Mouse (Mus musculus) mouse embryonic stem cell (cell line): ENCODE data around the gene Celf2.

Source experiments
- in situ Hi-C, 2 experiments: fragments of 300-500 bp; cut with MboI; formaldehyde crosslinking; loops; 1 replicate in 1 of 2; 3 replicates in 1 of 2; pipeline ENCODE4 v1.14.3; 2019 to 2020; ENCODE audit warnings: low sequenced_read_pairs in 2 of 2, low pct_unique_long_range_greater_than_20kb in 1 of 2, mixed read lengths in 1 of 2; ENCODE audit not compliant: unreplicated experiment in 1 of 2

Gene Celf2

DNA sequence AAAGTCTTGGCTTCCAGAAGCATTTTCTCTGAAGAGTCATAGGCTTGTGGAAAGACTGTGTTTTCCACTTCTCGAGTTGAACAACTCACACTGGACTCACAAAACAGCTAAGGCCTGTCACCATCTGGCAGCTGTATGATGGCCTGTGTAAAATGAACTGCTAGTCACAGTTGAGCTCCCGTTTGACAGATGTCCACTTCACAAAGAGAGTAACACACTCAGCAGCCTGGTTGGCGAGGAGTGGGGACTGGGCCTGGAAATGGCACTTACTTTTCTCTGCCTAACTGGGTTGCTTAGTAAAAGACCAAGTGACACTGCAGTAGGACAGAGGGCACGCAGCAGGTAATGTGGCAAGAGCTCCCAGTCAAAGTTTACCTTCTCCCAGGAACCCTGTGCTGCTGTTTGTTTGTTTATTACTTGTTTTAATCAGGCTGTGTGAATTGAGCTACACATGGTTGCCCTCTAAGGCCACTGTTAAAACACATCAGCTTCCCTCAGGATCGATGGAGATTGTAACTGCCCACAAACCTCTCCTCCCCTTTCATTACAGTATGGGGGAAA is 801.3 kb downstream of the Celf2 start:
- in situ Hi-C loops, result no loop called here

DNA sequence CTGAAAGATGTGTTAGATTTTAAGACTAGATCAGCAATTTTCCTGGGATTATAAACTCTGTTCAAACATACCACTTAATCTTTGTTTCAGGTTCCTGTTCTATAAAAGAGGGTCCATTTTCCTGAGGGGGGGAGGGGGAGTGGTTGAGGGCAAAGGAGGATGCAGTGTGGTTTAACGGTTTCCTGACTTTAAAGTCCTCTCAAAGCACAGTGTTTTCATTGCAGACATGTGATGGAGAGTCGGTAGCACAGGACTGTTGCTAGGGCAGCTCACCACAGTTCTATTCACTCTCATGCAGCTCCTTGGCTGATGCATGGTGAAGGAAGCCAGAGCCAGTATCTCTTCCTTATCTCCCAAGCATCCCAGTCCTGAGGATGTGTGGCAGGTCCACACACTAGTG is 802.1 kb downstream of the Celf2 start:
- in situ Hi-C loops, result no loop called here

DNA sequence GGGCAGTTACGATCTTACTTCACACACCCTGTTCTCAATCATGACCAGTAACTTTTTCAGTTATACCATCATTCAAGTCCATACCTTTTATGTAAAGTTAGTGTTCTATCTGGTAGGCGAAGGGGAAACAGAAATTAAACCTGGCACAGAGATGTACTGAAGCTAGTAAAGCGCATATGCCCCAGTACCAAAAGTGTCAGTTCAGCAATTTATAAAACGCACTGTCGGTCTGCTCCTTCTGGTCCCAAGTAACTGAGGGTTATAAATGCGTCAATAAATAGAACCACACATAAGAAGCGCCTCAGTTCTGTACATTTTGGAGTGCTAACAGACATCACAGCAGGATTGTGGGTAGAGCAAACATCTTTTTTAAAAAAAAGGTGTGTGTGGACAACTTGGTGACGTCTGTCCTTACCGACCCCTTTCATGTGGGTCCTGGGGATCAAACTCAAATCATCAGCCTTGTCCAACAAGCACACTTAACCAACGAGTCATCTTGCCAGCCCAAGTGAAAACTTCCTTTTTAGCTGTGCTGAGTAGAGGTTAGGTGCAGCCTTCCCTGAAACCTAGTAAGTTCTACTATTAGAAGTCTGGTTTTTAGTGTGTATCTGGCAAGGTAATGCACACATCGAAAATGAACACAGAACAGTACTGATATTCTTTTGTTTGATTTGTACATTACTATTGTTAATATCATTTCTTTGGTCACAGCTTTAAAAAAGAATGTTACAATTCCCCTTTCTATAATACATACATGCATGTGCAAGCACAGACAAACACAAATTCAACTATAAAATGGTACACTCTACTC is 803.2 kb downstream of the Celf2 start:
- in situ Hi-C loops, result no loop called here

DNA sequence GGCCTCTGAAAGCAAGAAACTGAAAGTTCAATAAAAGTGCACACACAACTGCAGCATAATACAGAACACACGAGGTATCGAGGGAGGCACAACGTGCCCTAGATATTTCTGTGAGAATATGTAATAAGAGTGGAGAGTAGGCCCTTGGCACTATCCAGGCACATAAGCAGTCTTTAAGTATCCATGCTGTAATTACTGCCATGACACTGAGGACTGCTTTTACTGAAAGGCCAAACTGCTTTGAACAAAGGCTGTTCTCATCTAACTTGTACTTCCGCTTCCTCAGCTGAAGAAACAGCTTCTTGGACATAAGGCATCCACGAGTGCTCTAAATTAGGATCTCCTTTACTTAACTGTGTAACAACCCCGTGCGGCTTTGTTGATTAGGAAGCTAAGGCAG is 803.9 kb downstream of the Celf2 start:
- in situ Hi-C loops, result no loop called here

DNA sequence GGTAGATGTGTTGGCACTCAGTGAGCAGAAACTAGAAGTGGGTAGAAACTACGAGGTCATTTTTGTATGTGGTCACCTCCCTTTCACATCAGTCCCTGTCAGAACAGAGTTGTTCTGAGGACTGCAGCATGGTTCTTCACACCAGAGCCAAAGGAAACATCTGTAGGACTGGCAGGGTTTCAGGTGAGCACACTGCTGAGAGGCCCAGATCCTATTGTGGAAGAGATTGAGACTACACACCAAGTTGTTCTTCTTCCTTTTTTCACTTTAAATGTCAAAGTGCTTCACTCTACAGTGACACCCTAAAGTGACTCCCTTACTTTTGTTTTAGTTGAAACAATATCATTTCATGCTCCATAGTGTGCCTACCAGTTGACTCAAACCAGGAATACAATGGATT is 804.6 kb downstream of the Celf2 start:
- in situ Hi-C loops, result no loop called here

DNA sequence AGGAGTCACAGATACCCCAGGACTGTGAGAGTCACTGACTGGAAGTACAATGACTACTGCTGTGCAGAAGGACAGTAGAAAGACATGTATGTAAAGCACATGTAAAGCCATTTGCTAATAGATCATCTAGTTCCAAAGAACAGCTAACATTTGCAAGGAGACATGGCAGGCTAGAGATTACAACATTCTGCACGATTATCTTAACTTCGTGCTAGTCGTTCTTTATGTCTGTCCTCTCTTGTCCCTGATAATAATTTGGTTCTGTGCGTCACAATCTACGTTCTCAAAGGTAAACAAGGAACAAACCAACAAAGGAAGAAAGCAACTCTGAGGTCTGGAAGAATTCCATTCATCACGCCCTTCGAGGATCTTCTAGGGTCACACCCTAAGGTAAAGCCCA is 805.0 kb downstream of the Celf2 start:
- in situ Hi-C loops, result no loop called here

DNA sequence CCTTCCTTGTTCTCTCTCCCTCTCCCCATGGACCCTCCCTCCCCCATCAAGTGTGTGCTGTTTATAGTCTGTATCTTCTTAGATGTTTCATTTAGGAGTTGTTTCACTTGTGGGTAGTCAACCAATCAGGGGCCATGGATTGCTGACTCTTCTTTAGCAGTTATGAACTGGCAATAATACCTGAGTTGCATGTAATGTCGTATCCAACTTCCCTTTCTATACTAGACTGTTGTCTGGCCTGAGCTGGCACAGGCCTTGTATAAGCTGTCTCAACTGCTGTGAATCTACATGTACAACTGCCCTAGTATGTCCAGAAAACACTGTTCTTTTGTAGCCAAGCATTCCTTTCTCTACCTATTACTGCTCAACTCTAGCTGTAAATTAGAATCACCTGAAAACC is 813.0 kb downstream of the Celf2 start:
- in situ Hi-C loops, result no loop called here

DNA sequence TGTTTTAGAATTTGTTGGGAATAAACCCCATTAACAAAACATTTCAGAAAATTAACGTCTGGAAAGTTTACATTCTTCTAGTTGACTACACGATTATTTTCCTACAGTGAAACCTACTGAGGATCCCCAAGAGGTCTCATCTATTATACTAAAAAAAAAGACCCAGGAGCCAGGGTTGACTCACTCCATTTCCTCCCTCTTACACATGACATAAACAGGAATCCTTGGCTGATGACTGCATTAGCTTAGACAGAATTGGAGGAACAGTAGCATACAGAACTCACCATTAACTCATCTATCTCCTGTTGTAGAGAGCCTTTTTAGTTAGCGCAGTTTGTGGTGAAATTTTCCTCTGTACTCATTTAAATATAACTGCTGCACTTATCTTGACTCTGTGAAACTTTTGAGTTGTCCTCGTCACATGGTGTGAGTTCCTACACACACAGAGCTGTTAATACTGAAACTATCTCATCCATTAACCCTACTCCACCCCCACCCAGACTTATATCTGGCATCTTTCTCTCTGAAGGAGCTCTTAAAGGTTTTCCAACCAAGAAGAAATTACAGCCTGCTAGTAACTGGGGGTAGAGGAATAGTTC is 813.9 kb downstream of the Celf2 start:
- in situ Hi-C loops, result no loop called here

DNA sequence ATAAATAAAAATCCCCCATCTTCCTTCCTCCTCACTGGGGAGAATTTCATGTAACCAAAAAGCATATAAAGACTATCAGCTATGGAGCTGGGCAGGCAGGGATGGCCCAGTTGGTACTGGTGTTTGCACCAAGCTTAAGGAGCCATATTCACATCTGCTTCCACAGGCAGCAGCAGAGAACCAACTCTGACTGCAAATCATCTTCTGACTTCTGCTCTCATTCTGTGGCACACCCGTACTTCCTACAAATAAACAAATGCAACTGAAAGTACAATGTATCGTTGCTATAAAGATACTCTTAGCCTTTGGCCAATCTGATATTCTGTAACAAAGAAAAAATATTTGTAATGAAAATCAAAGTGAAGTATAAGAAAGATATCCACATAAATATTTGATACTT is 819.7 kb downstream of the Celf2 start:
- in situ Hi-C loops, result no loop called here

DNA sequence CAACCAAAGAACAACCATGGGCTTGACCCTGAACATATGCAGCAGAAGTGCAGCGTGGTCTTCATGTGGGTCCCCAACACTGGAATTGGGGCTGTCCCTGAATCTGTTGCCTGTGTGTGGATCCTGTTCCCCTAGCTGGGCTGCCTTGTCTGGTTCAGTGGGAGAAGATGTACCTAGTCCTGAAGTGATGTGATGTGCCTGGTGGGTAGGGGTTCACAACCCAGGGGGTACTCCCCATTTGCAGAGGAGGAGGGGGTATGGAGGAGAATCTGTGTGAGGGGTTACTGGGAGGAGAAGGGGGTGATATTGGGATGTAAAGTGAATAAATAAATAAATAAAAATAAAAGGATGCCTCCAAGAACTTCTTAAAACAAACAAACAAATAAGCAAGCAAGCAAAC is 831.1 kb downstream of the Celf2 start:
- in situ Hi-C loops, result no loop called here

DNA sequence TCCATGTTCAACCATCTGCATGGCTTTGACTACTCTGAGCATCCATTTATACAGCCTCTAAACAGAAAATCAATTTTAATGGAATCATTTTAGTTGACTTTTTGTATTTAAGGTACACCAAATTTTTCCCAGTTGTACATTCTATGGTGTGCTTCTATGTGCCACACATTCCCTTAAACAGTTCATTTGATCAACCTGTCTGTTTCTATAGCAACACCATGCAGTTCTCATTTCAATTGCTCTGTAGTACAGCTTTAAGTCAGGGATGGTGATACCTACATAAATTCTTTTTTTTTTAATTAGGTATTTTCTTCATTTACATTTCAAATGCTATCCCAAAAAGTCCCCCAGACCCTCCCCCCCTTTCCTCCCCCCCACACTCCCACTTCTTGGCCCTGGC is 831.9 kb downstream of the Celf2 start:
- in situ Hi-C loops, result no loop called here

DNA sequence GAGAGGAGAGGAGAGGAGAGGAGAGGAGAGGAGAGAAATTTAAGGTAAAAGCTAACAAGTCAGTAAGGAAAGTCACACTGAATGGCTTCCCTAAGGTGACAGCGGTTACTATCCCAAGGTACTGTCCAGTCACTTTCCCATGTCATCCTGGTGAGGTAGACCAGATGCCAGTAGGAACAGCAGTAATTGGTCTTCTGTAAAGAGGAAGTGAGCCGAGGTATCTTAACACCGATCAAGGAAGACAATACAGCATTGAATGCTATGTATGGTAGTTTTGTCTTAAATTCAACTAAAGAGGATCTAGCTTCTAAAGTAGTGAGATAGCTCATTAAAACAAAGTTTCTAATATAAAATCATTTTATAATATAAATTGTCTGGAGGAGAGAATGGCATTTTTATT is 835.0 kb downstream of the Celf2 start:
- in situ Hi-C loops, result no loop called here

DNA sequence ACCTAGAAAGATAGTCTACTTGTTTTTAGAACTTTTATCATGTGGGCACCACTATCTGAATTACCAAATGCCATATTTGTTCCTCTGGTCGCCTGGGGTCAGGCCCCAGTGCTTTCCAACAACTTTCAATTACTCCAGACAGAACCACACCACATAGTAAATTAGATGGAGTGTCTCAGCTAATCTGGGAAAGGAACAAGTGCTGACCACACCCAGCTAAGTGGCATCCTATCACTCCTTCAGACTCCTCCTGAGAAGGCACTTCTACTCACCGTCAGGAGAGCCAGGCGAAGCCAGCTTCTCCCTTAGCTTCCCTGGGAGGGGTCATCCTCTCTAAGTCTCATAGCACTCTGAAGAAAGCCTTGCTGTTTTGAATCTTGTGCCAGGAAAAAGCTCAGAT is 835.9 kb downstream of the Celf2 start:
- in situ Hi-C loops, result no loop called here

DNA sequence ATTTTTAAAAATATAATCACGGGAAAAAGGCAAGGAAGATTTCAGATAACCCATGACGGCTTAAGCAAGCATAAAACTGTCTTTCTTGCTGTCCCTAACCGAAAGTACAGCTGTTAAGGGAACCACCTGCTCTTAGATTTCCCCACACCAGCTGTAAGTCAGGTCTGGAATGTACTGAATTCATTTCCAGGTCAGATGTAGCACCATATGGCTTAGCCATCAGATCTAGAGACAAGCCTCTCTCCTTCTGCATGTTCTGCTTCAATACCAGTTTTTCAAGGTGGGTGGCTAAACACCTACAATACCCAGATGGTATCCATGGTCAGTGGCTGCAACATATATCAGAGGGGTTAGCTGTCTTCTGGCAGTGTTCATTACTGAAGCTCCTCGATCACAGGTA is 841.8 kb downstream of the Celf2 start:
- in situ Hi-C loops, result no loop called here

DNA sequence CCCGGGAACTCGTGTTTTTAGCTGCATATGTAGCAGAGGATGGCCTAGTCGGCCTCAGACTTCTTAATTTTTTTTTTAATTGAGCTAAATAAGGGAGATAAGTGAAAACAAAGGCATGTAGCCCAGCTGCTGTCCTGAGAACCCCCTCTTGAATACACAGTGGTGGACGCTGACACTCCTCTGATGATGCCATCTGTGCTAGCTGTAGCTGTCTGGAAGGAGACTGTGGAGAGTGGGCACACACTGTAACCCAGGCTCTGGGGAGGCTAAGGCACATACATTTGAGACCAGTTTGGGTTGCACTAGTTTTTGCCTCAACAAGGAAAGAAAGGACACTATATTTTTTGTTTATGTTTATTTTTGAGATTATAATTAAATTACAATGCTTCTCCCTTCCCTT is 849.5 kb downstream of the Celf2 start:
- in situ Hi-C loops, result no loop called here

DNA sequence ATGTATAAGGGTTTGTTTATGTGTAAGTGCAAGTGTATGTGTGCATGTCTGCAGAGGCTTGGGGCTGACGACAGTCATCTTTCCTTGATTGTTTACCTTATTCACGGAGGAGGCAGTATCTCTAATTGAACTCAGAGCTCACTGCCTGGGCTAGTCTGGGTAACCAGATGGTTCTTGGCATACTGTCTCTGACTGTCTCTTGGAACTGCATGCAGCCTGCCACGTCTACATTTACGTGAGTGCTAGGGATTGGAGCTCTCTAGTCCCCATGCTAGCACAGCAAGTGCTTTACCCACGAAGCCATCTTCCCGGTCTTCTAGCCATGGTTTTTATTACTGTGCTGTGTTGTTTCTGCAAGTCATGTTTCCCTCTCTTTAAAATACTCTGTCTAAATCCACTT is 855.6 kb downstream of the Celf2 start:
- in situ Hi-C loops, result no loop called here

DNA sequence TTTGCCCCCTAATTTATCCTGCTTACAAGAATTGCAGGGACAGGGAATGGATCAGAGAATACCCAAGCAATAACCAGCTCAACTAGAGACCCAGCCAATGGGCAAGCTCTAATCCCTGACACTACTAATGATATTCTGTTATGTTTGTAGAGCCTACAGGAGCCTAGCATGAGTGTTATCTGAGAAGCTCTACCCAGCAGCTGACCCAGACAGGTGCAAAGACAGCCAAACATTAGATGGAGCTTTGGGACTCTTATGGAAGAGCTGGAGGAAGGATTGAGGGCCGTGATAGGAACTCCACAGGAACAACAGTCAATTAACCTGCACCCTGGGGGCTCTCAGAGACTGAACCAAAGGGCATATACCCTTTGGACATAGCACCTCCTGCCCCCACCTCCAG is 857.7 kb downstream of the Celf2 start:
- in situ Hi-C loops, result no loop called here

DNA sequence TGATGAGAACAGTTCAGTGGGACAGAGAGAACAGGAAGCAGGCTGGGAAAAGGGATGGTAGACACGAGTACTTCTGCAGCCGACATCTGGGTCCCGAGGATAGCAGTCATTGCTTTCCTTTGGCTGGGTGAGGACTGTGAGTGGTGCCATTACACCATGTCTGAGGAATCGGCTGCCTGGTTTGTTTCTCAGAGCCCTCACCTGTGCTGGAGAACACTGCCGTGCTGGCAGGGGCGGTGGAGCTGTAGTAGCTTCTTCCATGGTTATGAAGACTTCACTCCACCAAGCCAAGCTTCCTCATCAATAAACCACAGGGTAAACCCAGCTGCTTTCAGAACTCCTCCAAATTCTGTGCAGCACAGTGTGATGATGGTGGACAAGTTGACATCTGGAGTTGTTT is 860.5 kb downstream of the Celf2 start:
- in situ Hi-C loops, result no loop called here

DNA sequence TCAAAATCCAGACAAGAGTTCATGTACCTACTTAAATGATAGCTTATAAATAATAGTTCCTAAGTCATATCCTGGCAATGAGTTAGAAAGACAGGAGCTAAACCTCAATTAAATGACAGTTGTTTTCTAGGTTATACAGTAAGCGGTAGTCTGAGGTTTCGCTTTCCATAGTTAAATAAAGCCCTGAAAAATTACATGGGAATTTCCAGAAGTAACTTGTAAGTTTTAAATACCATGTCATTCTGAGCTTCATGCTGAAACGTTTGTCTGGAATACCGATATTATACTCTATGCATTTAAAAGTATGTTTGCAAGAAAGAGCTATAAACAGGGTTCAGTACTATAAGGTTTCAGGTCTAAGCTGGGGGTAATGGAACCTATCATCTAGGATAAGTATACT is 862.3 kb downstream of the Celf2 start:
- in situ Hi-C loops, result no loop called here

DNA sequence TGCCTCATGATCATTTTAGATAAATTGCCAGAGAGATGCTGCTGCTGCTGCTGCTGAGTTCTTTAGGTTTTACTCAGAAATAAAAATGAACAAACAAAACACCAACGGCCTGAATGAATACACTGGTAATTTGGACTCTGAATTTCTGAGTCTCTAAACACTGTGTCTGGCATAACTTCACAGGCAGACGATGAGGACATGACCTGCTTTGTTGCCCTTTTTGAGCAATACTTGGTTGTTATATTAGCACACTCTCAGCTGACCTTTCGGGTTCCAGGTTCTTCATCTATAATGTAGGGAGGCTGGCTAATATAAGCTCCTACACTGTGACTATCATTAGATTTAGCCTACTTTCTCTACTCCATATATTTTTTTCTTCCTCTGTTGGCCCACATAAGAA is 863.0 kb downstream of the Celf2 start:
- in situ Hi-C loops, result no loop called here
